Mouse (Mus musculus): ENCODE measurements around the gene Kcne1. TPM values are rescaled to one million over a fixed set of nuclear protein-coding genes. Genes with fewer than 3 reads are reported as not detected.

The Kcne1 gene
- total and polyA plus RNA-seq, 2 experiments from 2014 or later, result not detected

DNA sequence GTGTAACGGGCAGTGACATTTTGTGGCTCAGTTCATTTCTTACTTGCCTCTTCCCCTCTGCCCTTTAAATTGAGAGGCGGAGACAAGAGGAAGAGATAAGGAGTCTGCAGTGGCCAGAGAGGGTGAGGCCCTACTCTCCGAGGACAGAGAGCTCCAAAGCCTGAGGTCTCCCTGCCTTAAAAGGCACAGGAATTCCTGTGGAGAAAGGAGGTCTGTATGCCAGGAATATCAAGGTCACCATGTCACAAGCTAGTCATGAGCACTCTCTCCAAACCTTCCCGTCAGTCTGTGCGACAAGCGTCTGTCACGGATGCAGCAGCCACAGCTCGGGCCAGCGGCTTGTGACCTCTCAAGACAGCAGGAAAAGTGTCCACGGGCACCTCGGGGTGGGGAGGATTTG is 14.1 kb downstream of the Kcne1 start:
- ATAC-seq, result no peak
- no peaks in the 10 kb centered on the region for H3K4me1 ChIP-seq (ENCODE audit: insufficient read depth)
- no peak overlapping the region for H3K27ac ChIP-seq (ENCODE audit: low read depth, low read length)
- no peaks in the 10 kb centered on the region for H3K36me3 ChIP-seq (ENCODE audit: insufficient read depth)
- H3K4me3 ChIP-seq (ENCODE audit: low read depth, low read length), result no peak overlapping the region
- no peak overlapping the region for H3K9ac ChIP-seq
- no peaks in the 10 kb centered on the region for H3K27me3 ChIP-seq (ENCODE audit: insufficient read depth, low read length)
- WGBS, result 79% methylated on average over 11 of the region's 11 CpGs
- H3K4me2 ChIP-seq (ENCODE audit: low read depth), result no peak overlapping the region
- H3K9me3 ChIP-seq (ENCODE audit: low read length), result no peaks in the 10 kb centered on the region
- no peak for TF ChIP-seq CTCF (IDR thresholded peaks at IDR 0.05; ENCODE audit: low read depth)
- no peak for DNase-seq

GRCm38 (mm10) chr16:92340612-92341511 is 18.4 kb downstream of the Kcne1 start:
- peak; percentile 90 for DNase-seq
- Histone ChIP-seq H3K4me3 (ENCODE audit: low read depth, low read length) (peak overlapping the region; percentile 11; the same call in 1 of the 2 replicates), H3K27ac (ENCODE audit: low read depth, low read length) (no peak overlapping the region), H3K27me3 (ENCODE audit: insufficient read depth, low read length) (no peaks in the 10 kb centered on the region), H3K9ac (no peak overlapping the region), H3K9me3 (ENCODE audit: low read length) (no peaks in the 10 kb centered on the region), H3K4me2 (ENCODE audit: low read depth) (peak overlapping the region; percentile 38), H3K36me3 (ENCODE audit: insufficient read depth) (no peaks in the 10 kb centered on the region), H3K4me1 (ENCODE audit: insufficient read depth) (no peaks in the 10 kb centered on the region)
- ATAC-seq, result peak; percentile 78
- TF ChIP-seq CTCF (IDR thresholded peaks at IDR 0.05; ENCODE audit: low read depth), result peak; percentile 87
- 26% methylated on average over 27 of the region's 27 CpGs for WGBS

DNA sequence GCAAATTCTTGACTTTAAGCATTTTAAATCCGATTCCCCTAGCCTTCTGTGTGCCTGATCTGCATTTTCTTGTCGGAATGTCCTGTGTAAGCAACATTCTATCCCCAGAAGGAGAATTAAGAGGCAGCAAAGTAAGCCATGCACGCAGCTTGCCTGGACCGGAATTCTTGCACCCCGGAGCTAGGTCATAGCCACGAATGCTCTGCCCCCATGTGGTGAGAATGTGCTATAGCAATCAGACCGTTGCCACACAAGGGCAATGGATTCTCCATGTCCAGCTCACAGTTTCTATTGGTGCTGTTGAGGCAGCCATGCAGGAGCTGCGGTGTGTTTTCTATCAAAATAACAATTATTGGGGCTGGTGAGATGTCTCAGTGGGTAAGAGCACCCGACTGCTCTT is 23.0 kb downstream of the Kcne1 start:
- no peak overlapping the region for H3K27ac ChIP-seq (ENCODE audit: low read depth, low read length)
- TF ChIP-seq CTCF (IDR thresholded peaks at IDR 0.05; ENCODE audit: low read depth), result peak; percentile 95

DNA sequence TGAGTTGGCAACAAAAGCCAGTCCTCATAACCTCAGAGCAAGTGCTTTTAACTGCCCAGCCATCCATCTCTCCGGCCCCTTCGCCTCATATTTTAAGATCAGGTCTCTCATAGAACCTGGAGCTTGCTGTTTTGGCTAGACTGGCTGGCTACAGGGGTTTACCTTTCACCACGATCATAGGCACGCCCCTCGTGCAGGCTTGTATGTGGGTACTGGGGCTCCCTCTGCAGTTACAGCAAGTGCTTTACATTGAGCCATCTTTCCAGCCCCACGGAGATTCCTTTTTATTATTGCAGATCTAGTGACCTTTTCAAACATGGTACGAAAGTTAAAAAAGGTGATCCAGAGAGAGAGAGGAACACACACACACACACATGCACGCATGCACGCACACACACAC is 24.7 kb downstream of the Kcne1 start:
- Histone ChIP-seq H3K27me3 (ENCODE audit: insufficient read depth, low read length) (no peaks in the 10 kb centered on the region), H3K27ac (ENCODE audit: low read depth, low read length) (no peak overlapping the region), H3K9me3 (ENCODE audit: low read length) (no peaks in the 10 kb centered on the region), H3K4me3 (ENCODE audit: low read depth, low read length) (no peak overlapping the region), H3K4me2 (ENCODE audit: low read depth) (no peak overlapping the region), H3K4me1 (ENCODE audit: insufficient read depth) (no peaks in the 10 kb centered on the region), H3K9ac (no peak overlapping the region), H3K36me3 (ENCODE audit: insufficient read depth) (no peaks in the 10 kb centered on the region)
- TF ChIP-seq CTCF (IDR thresholded peaks at IDR 0.05; ENCODE audit: low read depth), result peak; percentile 13; the same call in 1 of the 2 replicates
- DNase-seq (no peak), ATAC-seq (no peak)
- 66% methylated on average over 9 of the region's 9 CpGs for WGBS

More for the DNA sequence above, 23.0 kb downstream of the Kcne1 start:
- DNase-seq (peak; percentile 85), ATAC-seq (peak; percentile 65; the same call in 1 of the 2 replicates)
- no peak overlapping the region for H3K4me3 ChIP-seq (ENCODE audit: low read depth, low read length)
- no peak overlapping the region for H3K4me2 ChIP-seq (ENCODE audit: low read depth)
- no peaks in the 10 kb centered on the region for H3K36me3 ChIP-seq (ENCODE audit: insufficient read depth)
- no peaks in the 10 kb centered on the region for H3K4me1 ChIP-seq (ENCODE audit: insufficient read depth)
- no peak overlapping the region for H3K9ac ChIP-seq
- WGBS, result 7% methylated on average over 9 of the region's 9 CpGs
- no peaks in the 10 kb centered on the region for H3K9me3 ChIP-seq (ENCODE audit: low read length)
- H3K27me3 ChIP-seq (ENCODE audit: insufficient read depth, low read length), result no peaks in the 10 kb centered on the region

DNA sequence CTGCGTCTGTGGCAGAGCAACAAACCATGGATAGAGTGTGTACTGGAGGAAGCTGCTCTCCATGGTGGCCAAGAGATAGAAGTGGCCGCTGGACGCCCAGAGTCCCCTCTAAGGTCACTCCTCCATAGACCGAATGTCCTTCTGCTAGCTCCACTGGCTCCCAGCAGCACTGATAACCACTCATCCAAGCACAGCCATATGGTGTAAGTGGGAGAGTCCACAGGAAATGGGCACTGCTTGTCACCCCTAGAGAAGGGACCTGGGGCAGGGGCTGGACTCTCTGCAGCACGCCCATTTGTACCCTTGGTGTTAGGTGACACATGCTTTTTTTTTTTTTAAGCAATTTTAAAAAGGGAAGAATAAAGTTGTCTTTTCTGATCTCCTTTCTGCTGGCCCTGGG is 28.3 kb downstream of the Kcne1 start:
- DNase-seq, result no peak
- WGBS, result 83% methylated on average over 5 of the region's 5 CpGs
- H3K9me3 ChIP-seq (ENCODE audit: low read length), result no peaks in the 10 kb centered on the region
- no peak overlapping the region for H3K9ac ChIP-seq
- no peak overlapping the region for H3K4me2 ChIP-seq (ENCODE audit: low read depth)
- no peaks in the 10 kb centered on the region for H3K4me1 ChIP-seq (ENCODE audit: insufficient read depth)
- no peak overlapping the region for H3K4me3 ChIP-seq (ENCODE audit: low read depth, low read length)
- H3K27me3 ChIP-seq (ENCODE audit: insufficient read depth, low read length), result no peaks in the 10 kb centered on the region
- ATAC-seq, result no peak
- H3K36me3 ChIP-seq (ENCODE audit: insufficient read depth), result no peaks in the 10 kb centered on the region
- no peak for TF ChIP-seq CTCF (IDR thresholded peaks at IDR 0.05; ENCODE audit: low read depth)
- H3K27ac ChIP-seq (ENCODE audit: low read depth, low read length), result no peak overlapping the region

DNA sequence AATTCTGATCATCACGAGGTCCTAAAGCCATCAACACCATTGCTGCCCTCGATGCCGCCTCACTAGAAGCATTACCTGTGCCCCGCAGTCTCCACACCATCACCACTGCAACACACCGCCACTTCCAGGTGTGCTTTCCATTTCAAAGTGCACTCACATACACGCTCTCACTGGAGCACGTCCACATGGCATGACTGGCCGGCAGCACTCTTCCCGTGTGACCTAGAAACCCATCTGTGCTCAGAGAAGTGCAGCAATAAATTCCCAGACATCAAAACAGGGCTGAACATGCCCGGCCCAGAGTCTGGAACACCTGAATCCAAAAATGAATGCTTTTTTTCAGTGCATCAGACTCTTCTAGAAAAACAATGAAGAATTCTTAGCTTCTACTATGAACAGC is 31.4 kb downstream of the Kcne1 start:
- Histone ChIP-seq H3K36me3 (ENCODE audit: insufficient read depth) (no peaks in the 10 kb centered on the region), H3K27me3 (ENCODE audit: insufficient read depth, low read length) (no peaks in the 10 kb centered on the region), H3K4me2 (ENCODE audit: low read depth) (no peak overlapping the region), H3K27ac (ENCODE audit: low read depth, low read length) (no peak overlapping the region), H3K4me1 (ENCODE audit: insufficient read depth) (no peaks in the 10 kb centered on the region), H3K4me3 (ENCODE audit: low read depth, low read length) (no peak overlapping the region), H3K9me3 (ENCODE audit: low read length) (no peaks in the 10 kb centered on the region), H3K9ac (no peak overlapping the region)
- ATAC-seq, result no peak
- no peak for TF ChIP-seq CTCF (IDR thresholded peaks at IDR 0.05; ENCODE audit: low read depth)
- 92% methylated on average over 10 of the region's 10 CpGs for WGBS
- DNase-seq, result no peak

DNA sequence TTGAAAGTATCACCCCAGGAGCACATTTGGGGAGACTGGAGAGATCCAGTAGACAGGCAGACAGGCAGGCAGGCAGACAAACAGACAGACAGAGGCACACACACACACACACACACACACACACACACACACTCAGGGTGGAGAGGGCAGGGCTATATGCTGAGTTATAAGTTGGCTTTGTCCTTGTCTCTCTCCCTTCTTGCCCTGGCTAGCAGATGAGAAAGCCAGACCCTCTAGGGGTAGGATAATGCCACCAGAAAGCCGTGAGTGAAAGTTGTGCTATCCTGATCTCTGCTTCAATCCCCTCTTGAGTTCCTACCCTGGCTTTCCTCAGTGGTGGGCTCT is 34.2 kb downstream of the Kcne1 start:
- ATAC-seq, result no peak
- H3K4me2 ChIP-seq (ENCODE audit: low read depth), result no peak overlapping the region
- H3K4me3 ChIP-seq (ENCODE audit: low read depth, low read length), result no peak overlapping the region
- H3K9ac ChIP-seq, result no peak overlapping the region
- no peak overlapping the region for H3K27ac ChIP-seq (ENCODE audit: low read depth, low read length)
- WGBS, result 40% methylated on average over 1 of the region's 1 CpGs
- no peak for TF ChIP-seq CTCF (IDR thresholded peaks at IDR 0.05; ENCODE audit: low read depth)
- no peaks in the 10 kb centered on the region for H3K36me3 ChIP-seq (ENCODE audit: insufficient read depth)
- H3K9me3 ChIP-seq (ENCODE audit: low read length), result no peaks in the 10 kb centered on the region
- H3K27me3 ChIP-seq (ENCODE audit: insufficient read depth, low read length), result no peaks in the 10 kb centered on the region
- DNase-seq, result no peak
- H3K4me1 ChIP-seq (ENCODE audit: insufficient read depth), result no peaks in the 10 kb centered on the region
